Mouse (Mus musculus): ENCODE measurements around the gene Arhgap1. TPM values are rescaled to one million over a fixed set of nuclear protein-coding genes. Genes with fewer than 3 reads are reported as not detected.

Gene Arhgap1
- polyA plus RNA-seq, 1 experiment from 2014 or later, result 91.8 TPM

- Histone ChIP-seq H3K9me3 (no peaks in the 10 kb centered on the region), H3K4me3 (no peak overlapping the region), H3K9ac (no peak overlapping the region), H3K4me1 (no peaks in the 10 kb centered on the region), H3K36me3 (no peaks in the 10 kb centered on the region), H3K27me3 (replicated peaks) (no peaks in the 10 kb centered on the region), H3K27ac (no peak overlapping the region), H3K4me2 (replicated peaks) (no peak overlapping the region)
- WGBS, result 83% methylated on average over 12 of the region's 12 CpGs
- ATAC-seq (ENCODE audit: low FRiP score, low read depth), result no peak
These were observed 16.2 kb upstream of the Arhgap1 start for GRCm38 (mm10) chr2:91633334-91633977.

- H3K27ac ChIP-seq, result no peak overlapping the region
- no peak overlapping the region for H3K4me3 ChIP-seq
- no peak overlapping the region for H3K4me2 ChIP-seq (replicated peaks)
- 86% methylated on average over 9 of the region's 9 CpGs for WGBS
- H3K9me3 ChIP-seq, result no peaks in the 10 kb centered on the region
- H3K9ac ChIP-seq, result no peak overlapping the region
- no peaks in the 10 kb centered on the region for H3K27me3 ChIP-seq (replicated peaks)
- no peak for ATAC-seq (ENCODE audit: low FRiP score, low read depth)
- H3K36me3 ChIP-seq, result no peaks in the 10 kb centered on the region
- no peaks in the 10 kb centered on the region for H3K4me1 ChIP-seq
These were observed 14.8 kb upstream of the Arhgap1 start for GRCm38 (mm10) chr2:91634841-91635240.

GRCm38 (mm10) chr2:91635486-91635885 lies 14.2 kb upstream of the Arhgap1 start:
- no peaks in the 10 kb centered on the region for H3K27me3 ChIP-seq (replicated peaks)
- no peaks in the 10 kb centered on the region for H3K36me3 ChIP-seq
- H3K4me2 ChIP-seq (replicated peaks), result no peak overlapping the region
- H3K9ac ChIP-seq, result no peak overlapping the region
- H3K4me3 ChIP-seq, result no peak overlapping the region
- no peaks in the 10 kb centered on the region for H3K4me1 ChIP-seq
- WGBS, result 85% methylated on average over 11 of the region's 11 CpGs
- no peak overlapping the region for H3K27ac ChIP-seq
- no peak for ATAC-seq (ENCODE audit: low FRiP score, low read depth)
- no peaks in the 10 kb centered on the region for H3K9me3 ChIP-seq

GRCm38 (mm10) chr2:91636229-91636628 lies 13.4 kb upstream of the Arhgap1 start, which contains the start of gene F2:
Gene F2 (minus strand): TSS chr2:91636414.
- no peaks in the 10 kb centered on the region for H3K4me1 ChIP-seq
- H3K9ac ChIP-seq, result no peak within 1 kb of the TSS
- no peaks in the 10 kb centered on the region for H3K36me3 ChIP-seq
- no peak within 1 kb of the TSS for H3K4me3 ChIP-seq
- H3K4me2 ChIP-seq (replicated peaks), result no peak within 1 kb of the TSS
- 91% methylated on average over 8 of the region's 8 CpGs for WGBS
- H3K27me3 ChIP-seq (replicated peaks), result no peaks in the 10 kb centered on the region
- H3K9me3 ChIP-seq, result no peaks in the 10 kb centered on the region
- ATAC-seq (ENCODE audit: low FRiP score, low read depth), result no peak
- no peak within 1 kb of the TSS for H3K27ac ChIP-seq

GRCm38 (mm10) chr2:91636727-91637338 lies 12.8 kb upstream of the Arhgap1 start:
- Histone ChIP-seq H3K9ac (no peak overlapping the region), H3K27me3 (replicated peaks) (no peaks in the 10 kb centered on the region), H3K36me3 (no peaks in the 10 kb centered on the region), H3K9me3 (no peaks in the 10 kb centered on the region), H3K4me2 (replicated peaks) (no peak overlapping the region), H3K4me3 (no peak overlapping the region), H3K4me1 (no peaks in the 10 kb centered on the region), H3K27ac (no peak overlapping the region)
- no peak for ATAC-seq (ENCODE audit: low FRiP score, low read depth)
- 82% methylated on average over 5 of the region's 5 CpGs for WGBS

- H3K36me3 ChIP-seq, result peaks cover 15% of the 10 kb centered on the region
- H3K9me3 ChIP-seq, result no peaks in the 10 kb centered on the region
- H3K9ac ChIP-seq, result no peak overlapping the region
- no peaks in the 10 kb centered on the region for H3K27me3 ChIP-seq (replicated peaks)
- WGBS, result 86% methylated on average over 6 of the region's 6 CpGs
- no peak overlapping the region for H3K4me3 ChIP-seq
- H3K27ac ChIP-seq, result no peak overlapping the region
- H3K4me2 ChIP-seq (replicated peaks), result no peak overlapping the region
- no peaks in the 10 kb centered on the region for H3K4me1 ChIP-seq
- ATAC-seq (ENCODE audit: low FRiP score, low read depth), result no peak
These were observed 10.7 kb upstream of the Arhgap1 start for GRCm38 (mm10) chr2:91638931-91639330.

GRCm38 (mm10) chr2:91642825-91643415 lies 6.7 kb upstream of the Arhgap1 start:
- Histone ChIP-seq H3K4me2 (replicated peaks) (no peak overlapping the region), H3K9ac (no peak overlapping the region), H3K27ac (no peak overlapping the region), H3K27me3 (replicated peaks) (no peaks in the 10 kb centered on the region), H3K4me1 (no peaks in the 10 kb centered on the region), H3K9me3 (no peaks in the 10 kb centered on the region), H3K36me3 (peaks cover 55% of the 10 kb centered on the region), H3K4me3 (no peak overlapping the region)
- 89% methylated on average over 2 of the region's 2 CpGs for WGBS
- ATAC-seq (ENCODE audit: low FRiP score, low read depth), result no peak

GRCm38 (mm10) chr2:91644021-91644420 lies 5.6 kb upstream of the Arhgap1 start:
- no peak overlapping the region for H3K27ac ChIP-seq
- H3K27me3 ChIP-seq (replicated peaks), result no peaks in the 10 kb centered on the region
- H3K9me3 ChIP-seq, result no peaks in the 10 kb centered on the region
- WGBS, result 97% methylated on average over 11 of the region's 11 CpGs
- H3K9ac ChIP-seq, result no peak overlapping the region
- H3K4me2 ChIP-seq (replicated peaks), result no peak overlapping the region
- H3K4me1 ChIP-seq, result peaks cover 7% of the 10 kb centered on the region
- no peak for ATAC-seq (ENCODE audit: low FRiP score, low read depth)
- no peak overlapping the region for H3K4me3 ChIP-seq
- H3K36me3 ChIP-seq, result peaks cover 56% of the 10 kb centered on the region

- H3K27me3 ChIP-seq (replicated peaks), result no peaks in the 10 kb centered on the region
- peaks cover 9% of the 10 kb centered on the region for H3K4me1 ChIP-seq
- H3K4me2 ChIP-seq (replicated peaks), result no peak overlapping the region
- WGBS, result 96% methylated on average over 15 of the region's 15 CpGs
- H3K27ac ChIP-seq, result no peak overlapping the region
- no peak for ATAC-seq (ENCODE audit: low FRiP score, low read depth)
- H3K9me3 ChIP-seq, result no peaks in the 10 kb centered on the region
- H3K4me3 ChIP-seq, result no peak overlapping the region
- peaks cover 56% of the 10 kb centered on the region for H3K36me3 ChIP-seq
- no peak overlapping the region for H3K9ac ChIP-seq
These were observed 4.3 kb upstream of the Arhgap1 start for GRCm38 (mm10) chr2:91645354-91645753.

- Histone ChIP-seq H3K4me2 (replicated peaks) (no peak overlapping the region), H3K9me3 (no peaks in the 10 kb centered on the region), H3K27me3 (replicated peaks) (no peaks in the 10 kb centered on the region), H3K27ac (no peak overlapping the region), H3K4me3 (no peak overlapping the region), H3K9ac (no peak overlapping the region), H3K36me3 (peaks cover 56% of the 10 kb centered on the region), H3K4me1 (peaks cover 13% of the 10 kb centered on the region)
- 95% methylated on average over 11 of the region's 11 CpGs for WGBS
- no peak for ATAC-seq (ENCODE audit: low FRiP score, low read depth)
These were observed 3.8 kb upstream of the Arhgap1 start for GRCm38 (mm10) chr2:91645811-91646210.

- no peak overlapping the region for H3K4me2 ChIP-seq (replicated peaks)
- no peak overlapping the region for H3K9ac ChIP-seq
- ATAC-seq (ENCODE audit: low FRiP score, low read depth), result no peak
- WGBS, result 30% methylated on average over 1 of the region's 1 CpGs
- H3K4me1 ChIP-seq, result peaks cover 18% of the 10 kb centered on the region
- no peak overlapping the region for H3K27ac ChIP-seq
- H3K36me3 ChIP-seq, result peaks cover 56% of the 10 kb centered on the region
- no peak overlapping the region for H3K4me3 ChIP-seq
- no peaks in the 10 kb centered on the region for H3K27me3 ChIP-seq (replicated peaks)
- H3K9me3 ChIP-seq, result no peaks in the 10 kb centered on the region
These were observed 2.9 kb upstream of the Arhgap1 start for GRCm38 (mm10) chr2:91646733-91647132.

- ATAC-seq (ENCODE audit: low FRiP score, low read depth), result no peak
These were observed 508 bp upstream of the Arhgap1 start for GRCm38 (mm10) chr2:91649152-91649551.

More at GRCm38 (mm10) chr2:91649152-91649551, 508 bp upstream of the Arhgap1 start:
- Histone ChIP-seq H3K36me3 (peaks cover 47% of the 10 kb centered on the region), H3K9ac (peak overlapping the region; percentile 93), H3K27ac (no peak overlapping the region), H3K4me3 (peak overlapping the region; percentile 87), H3K9me3 (no peaks in the 10 kb centered on the region), H3K27me3 (replicated peaks) (no peaks in the 10 kb centered on the region), H3K4me1 (peaks cover 28% of the 10 kb centered on the region), H3K4me2 (replicated peaks) (peak overlapping the region; percentile 96)
- 4% methylated on average over 15 of the region's 15 CpGs for WGBS

Data from neural tube, embryonic 12.5 days (tissue).